Mouse (Mus musculus) neural tube, embryonic 12.5 days (tissue): ENCODE measurements around the gene Slc9a3r2. TPM values are rescaled to one million over a fixed set of nuclear protein-coding genes. Genes with fewer than 3 reads are reported as not detected.

ENCODE experiments used
- ATAC-seq: fragments of 200-750 bp; cut with Nextera tagmentation; 2 replicates; pipeline ENCODE4 v1.8.0; 2017; ENCODE audit warnings: low read depth, mild to moderate bottlenecking, moderate TSS enrichment, moderate library complexity; ENCODE audit not compliant: low FRiP score
- H3K27ac ChIP-seq: fragments of 300-500 bp; sonication (generic); 2 replicates; pipeline ENCODE4 v1.5.1; 2016
- H3K27me3 ChIP-seq: fragments of 300-500 bp; sonication (generic); replicated peaks from 2 replicates; pipeline ENCODE4 v1.6.1; 2016; ENCODE audit warnings: mild to moderate bottlenecking
- H3K36me3 ChIP-seq: fragments of 300-500 bp; sonication (generic); 2 replicates; pipeline ENCODE4 v1.6.1; 2016; ENCODE audit warnings: mild to moderate bottlenecking
- H3K4me1 ChIP-seq: fragments of 300-500 bp; sonication (generic); 2 replicates; pipeline ENCODE4 v1.6.1; 2016
- H3K4me2 ChIP-seq: fragments of 300-500 bp; sonication (generic); replicated peaks from 2 replicates; pipeline ENCODE4 v1.6.1; 2016; ENCODE audit warnings: mild to moderate bottlenecking
- H3K4me3 ChIP-seq: fragments of 300-500 bp; sonication (generic); 2 replicates; pipeline ENCODE4 v1.5.1; 2016
- H3K9ac ChIP-seq: fragments of 300-500 bp; sonication (generic); 2 replicates; pipeline ENCODE4 v1.6.1; 2016; ENCODE audit warnings: mild to moderate bottlenecking
- H3K9me3 ChIP-seq: fragments of 300-500 bp; sonication (generic); 2 replicates; pipeline ENCODE4 v1.6.1; 2016; ENCODE audit warnings: mild to moderate bottlenecking
- WGBS: fragments of 180-500 bp; shearing (Covaris S2); methylation state at CpG from one replicate; pipeline ENCODE4 v1.1.7; 2016; 5-methylcytosine and 5-hydroxymethylcytosine counted together
- polyA plus RNA-seq: library from polyadenylated mRNA; unstranded; fragments of >200 nt; fragmentation: Nextera tagmentation; extraction: Ambion mirVana; gene quantifications from 2 replicates; pipeline ENCODE4 v1.2.1, GENCODE M21; 2016

Slc9a3r2 gene
- polyA plus RNA-seq, 1 experiment from 2014 or later = 36.9 TPM

DNA sequence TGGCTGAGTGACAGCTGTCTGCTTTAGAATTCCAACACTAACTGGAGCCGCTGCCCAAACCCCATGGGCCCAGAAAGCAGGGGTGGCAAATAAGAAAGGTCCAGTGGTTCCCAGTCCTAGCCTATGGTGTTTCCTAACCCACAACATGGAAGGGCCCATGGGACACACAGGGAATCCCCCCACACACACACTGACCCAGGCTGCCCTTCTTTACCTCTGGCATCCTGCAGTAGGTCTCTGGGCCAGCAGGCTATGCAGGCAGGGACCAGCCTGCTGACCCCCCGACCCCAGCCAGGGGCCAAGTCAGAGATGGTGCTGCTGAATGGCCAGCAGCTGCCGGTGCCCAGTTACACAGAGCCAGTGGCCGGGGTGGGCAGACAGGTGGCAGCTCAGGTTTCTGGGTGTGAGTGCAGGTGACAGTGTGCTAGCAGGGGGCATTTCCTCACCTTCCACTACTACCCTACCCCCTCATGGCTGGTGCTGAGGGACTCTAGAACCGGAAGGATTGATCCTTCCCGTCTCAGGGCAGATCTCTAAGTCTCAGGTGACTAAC lies 7.3 kb downstream of the Slc9a3r2 start:
- no peak overlapping the region for H3K27ac ChIP-seq
- 74% methylated on average over 6 of the region's 6 CpGs for WGBS
- H3K4me1 ChIP-seq = peaks cover 12% of the 10 kb centered on the region
- peaks cover 4% of the 10 kb centered on the region; the same call in 1 of the 2 replicates for H3K27me3 ChIP-seq
- H3K4me3 ChIP-seq = no peak overlapping the region
- no peak overlapping the region for H3K9ac ChIP-seq
- H3K36me3 ChIP-seq = no peaks in the 10 kb centered on the region
- ATAC-seq = no peak
- no peak overlapping the region for H3K4me2 ChIP-seq
- no peaks in the 10 kb centered on the region for H3K9me3 ChIP-seq

DNA sequence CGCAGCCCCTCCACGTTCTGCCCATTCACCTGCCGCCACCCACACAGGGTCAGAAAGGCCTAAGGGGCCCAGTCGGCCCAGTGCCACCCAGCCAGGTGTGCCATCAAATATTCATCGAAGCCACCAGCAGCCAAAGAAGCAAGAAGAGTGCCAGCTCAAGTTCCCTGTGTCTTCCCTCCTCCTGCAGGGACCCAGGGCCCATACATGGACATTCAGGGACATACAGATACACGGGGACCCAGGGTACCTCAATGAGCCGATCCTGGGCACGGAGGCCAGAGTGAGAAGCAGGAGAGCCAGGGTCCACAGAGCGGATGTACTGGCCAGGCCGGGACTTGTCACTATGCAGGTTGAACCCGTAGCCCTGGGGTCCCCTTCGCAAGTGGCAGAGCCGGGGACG lies 8.2 kb downstream of the Slc9a3r2 start:
- Histone ChIP-seq H3K4me2 (no peak overlapping the region), H3K9me3 (no peaks in the 10 kb centered on the region), H3K27ac (no peak overlapping the region), H3K4me1 (peaks cover 12% of the 10 kb centered on the region), H3K9ac (no peak overlapping the region), H3K4me3 (no peak overlapping the region), H3K27me3 (no peaks in the 10 kb centered on the region), H3K36me3 (no peaks in the 10 kb centered on the region)
- 90% methylated on average over 14 of the region's 14 CpGs for WGBS
- no peak for ATAC-seq

DNA sequence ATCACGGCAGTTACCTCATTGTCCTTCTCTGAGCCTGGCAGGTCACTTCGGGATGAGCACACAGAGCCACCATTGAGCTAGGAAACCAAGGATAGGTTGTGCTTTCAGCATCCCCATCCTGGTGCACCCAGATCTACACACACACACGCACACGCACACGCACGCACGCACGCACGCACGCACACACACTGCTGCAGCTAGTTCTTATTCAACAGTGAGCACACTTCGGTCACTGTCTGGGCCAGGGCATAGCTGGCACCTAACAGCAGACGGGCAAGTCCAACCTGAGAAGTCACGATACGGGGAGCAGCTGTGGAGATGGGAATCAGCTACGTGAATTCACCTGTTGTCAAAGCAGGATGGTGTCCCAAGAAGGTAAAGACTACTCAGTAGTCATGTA lies 9.5 kb downstream of the Slc9a3r2 start:
- WGBS = 91% methylated on average over 15 of the region's 15 CpGs
- H3K36me3 ChIP-seq = no peaks in the 10 kb centered on the region
- no peak overlapping the region for H3K27ac ChIP-seq
- no peak overlapping the region for H3K4me3 ChIP-seq
- H3K27me3 ChIP-seq = no peaks in the 10 kb centered on the region
- H3K9ac ChIP-seq = no peak overlapping the region
- no peak overlapping the region for H3K4me2 ChIP-seq
- ATAC-seq = no peak
- no peaks in the 10 kb centered on the region for H3K9me3 ChIP-seq
- H3K4me1 ChIP-seq = peaks cover 12% of the 10 kb centered on the region

DNA sequence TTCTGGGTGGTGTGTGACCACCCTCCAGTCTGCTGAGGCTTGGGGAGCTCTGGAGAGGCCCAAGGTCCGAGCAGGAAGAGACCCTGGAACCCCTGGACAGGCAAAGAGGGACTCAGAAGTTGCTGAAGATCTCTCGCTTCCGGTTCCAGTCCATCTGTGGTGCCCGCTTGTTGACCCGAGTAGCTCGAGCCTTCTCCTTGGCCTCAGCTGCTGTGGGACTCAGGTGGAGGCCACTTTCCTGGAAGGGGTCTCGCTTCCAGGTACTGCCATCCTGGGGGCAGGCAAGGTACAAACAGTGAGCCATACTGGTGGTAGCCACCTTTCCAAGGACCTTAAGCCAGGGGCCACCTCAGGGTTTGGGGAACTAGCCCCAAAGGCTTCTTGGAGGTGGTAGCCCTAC lies 10.0 kb downstream of the Slc9a3r2 start:
- no peaks in the 10 kb centered on the region for H3K9me3 ChIP-seq
- H3K9ac ChIP-seq = no peak overlapping the region
- H3K27ac ChIP-seq = no peak overlapping the region
- no peaks in the 10 kb centered on the region for H3K36me3 ChIP-seq
- H3K27me3 ChIP-seq = no peaks in the 10 kb centered on the region
- 83% methylated on average over 7 of the region's 7 CpGs for WGBS
- no peak overlapping the region for H3K4me3 ChIP-seq
- ATAC-seq = no peak
- no peak overlapping the region for H3K4me2 ChIP-seq
- peaks cover 12% of the 10 kb centered on the region for H3K4me1 ChIP-seq

DNA sequence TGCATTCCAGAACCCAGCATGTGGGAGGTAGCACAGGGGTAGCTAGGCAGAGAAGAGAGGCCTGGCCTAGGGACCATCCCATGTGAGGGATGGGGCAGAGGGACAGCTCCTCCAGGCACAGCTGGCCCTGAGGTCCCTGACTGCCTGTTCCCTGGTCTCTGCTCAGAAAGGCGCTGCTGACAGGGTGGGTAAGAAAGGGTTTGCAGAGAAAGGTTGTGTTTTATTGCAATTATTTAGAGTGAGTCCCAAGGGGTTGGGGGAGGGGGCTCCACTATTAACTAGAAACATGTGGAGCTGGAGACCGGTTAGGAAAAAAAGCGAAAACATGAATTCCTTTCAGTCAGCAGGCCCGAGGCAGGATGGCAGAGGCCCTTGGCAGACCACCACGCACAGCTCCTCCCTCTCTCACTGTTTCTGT lies 10.5 kb downstream of the Slc9a3r2 start:
- 0 out of 2 replicates have a peak overlapping the region, but pooled peaks have one; percentile 21 for H3K27ac ChIP-seq
- H3K27me3 ChIP-seq = no peaks in the 10 kb centered on the region
- no peak overlapping the region; the same call in 1 of the 2 replicates for H3K4me3 ChIP-seq
- H3K4me1 ChIP-seq = peaks cover 12% of the 10 kb centered on the region
- no peaks in the 10 kb centered on the region for H3K36me3 ChIP-seq
- 83% methylated on average over 5 of the region's 5 CpGs for WGBS
- H3K4me2 ChIP-seq = peak overlapping the region; percentile 28; the same call in 1 of the 2 replicates
- ATAC-seq = no peak
- H3K9me3 ChIP-seq = no peaks in the 10 kb centered on the region
- H3K9ac ChIP-seq = no peak overlapping the region

DNA sequence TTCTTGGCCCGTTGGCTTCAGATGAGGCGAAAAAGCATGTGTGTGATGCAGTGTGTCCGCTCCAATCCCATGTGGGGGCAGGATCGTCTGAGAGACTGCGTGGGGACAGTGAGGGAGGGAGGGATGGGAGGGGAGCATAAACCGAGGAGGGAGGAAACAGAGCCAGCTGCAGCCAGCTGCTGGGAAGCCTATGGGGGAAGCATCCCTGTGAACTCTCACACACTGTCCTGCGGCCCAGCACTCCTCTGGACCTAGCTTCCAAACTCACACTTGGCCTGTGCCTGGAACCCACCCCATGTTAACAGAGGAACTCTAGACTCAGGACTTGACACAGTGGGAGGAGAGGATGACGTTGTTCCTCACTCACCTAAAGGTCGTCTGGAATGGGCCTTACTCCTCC lies 11.3 kb downstream of the Slc9a3r2 start:
- no peak for ATAC-seq
- H3K4me1 ChIP-seq = peaks cover 7% of the 10 kb centered on the region
- H3K9ac ChIP-seq = no peak overlapping the region
- H3K27me3 ChIP-seq = no peaks in the 10 kb centered on the region
- 0 out of 2 replicates have a peak overlapping the region, but pooled peaks have one; percentile 21 for H3K27ac ChIP-seq
- no peak overlapping the region for H3K4me3 ChIP-seq
- WGBS = 68% methylated on average over 9 of the region's 9 CpGs
- H3K9me3 ChIP-seq = no peaks in the 10 kb centered on the region
- no peaks in the 10 kb centered on the region for H3K36me3 ChIP-seq
- H3K4me2 ChIP-seq = no peak overlapping the region

DNA sequence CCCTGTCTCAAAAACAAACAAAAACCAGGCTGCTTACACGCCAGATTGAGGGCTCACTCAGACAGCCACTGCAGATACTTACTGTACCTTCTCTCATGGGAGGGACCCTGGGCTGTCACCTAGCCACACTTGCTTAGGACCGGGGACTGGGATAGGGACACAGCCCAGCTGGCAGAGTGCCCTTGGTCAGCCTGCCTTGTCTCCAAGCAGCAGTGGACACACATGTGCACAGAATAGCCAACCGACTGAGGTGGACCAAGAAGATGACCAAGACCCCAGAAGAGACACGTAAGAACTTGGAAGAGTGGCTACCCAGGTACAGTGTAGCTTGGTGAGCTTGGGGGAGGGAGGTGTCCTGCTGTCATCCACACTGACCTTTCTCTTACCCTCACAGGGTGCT lies 11.9 kb downstream of the Slc9a3r2 start:
- no peak overlapping the region for H3K9ac ChIP-seq
- no peak overlapping the region for H3K27ac ChIP-seq
- no peak overlapping the region for H3K4me3 ChIP-seq
- H3K36me3 ChIP-seq = no peaks in the 10 kb centered on the region
- no peaks in the 10 kb centered on the region for H3K27me3 ChIP-seq
- no peaks in the 10 kb centered on the region for H3K9me3 ChIP-seq
- ATAC-seq = no peak
- WGBS = 94% methylated on average over 4 of the region's 4 CpGs
- H3K4me2 ChIP-seq = no peak overlapping the region
- H3K4me1 ChIP-seq = peaks cover 5% of the 10 kb centered on the region

DNA sequence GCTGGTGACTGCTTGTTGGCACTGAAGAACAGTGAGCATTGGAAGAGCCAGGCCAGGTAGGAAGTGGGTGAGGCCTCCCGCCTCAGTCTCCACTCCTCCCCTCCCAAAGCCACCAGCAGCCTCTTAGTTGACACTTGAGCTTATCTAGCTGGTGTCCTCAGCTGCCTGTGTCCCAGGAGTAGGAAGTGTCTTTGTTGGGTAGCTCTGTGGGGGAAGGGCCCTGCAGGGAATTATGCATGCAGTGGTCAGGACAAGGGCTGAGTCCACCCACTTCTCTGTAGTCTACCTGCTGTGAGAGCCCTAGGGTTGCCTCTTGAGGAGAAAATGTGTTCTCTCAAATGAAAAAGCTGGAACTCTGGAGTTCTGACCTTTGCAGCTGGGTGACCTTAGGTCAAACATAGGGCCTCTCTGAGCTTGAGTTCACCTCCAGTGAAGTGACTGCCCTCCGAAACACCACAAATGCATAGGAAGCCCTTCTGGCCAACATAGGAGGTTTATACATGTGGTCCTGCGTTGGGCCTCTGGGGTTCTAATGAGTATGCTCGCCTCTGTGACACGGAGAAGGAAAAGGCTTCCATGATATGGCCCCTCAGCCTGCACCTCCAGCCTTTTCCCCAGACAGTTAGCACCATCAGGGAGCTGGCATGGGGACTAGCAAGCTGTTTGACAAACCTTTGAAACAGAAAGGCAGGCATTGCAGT lies 13.2 kb downstream of the Slc9a3r2 start:
- WGBS = 67% methylated on average over 5 of the region's 5 CpGs
- no peak for ATAC-seq
- Histone ChIP-seq H3K27ac (no peak overlapping the region), H3K9me3 (no peaks in the 10 kb centered on the region), H3K4me2 (no peak overlapping the region), H3K9ac (no peak overlapping the region), H3K36me3 (no peaks in the 10 kb centered on the region), H3K27me3 (no peaks in the 10 kb centered on the region), H3K4me1 (peaks cover 12% of the 10 kb centered on the region), H3K4me3 (no peak overlapping the region)

DNA sequence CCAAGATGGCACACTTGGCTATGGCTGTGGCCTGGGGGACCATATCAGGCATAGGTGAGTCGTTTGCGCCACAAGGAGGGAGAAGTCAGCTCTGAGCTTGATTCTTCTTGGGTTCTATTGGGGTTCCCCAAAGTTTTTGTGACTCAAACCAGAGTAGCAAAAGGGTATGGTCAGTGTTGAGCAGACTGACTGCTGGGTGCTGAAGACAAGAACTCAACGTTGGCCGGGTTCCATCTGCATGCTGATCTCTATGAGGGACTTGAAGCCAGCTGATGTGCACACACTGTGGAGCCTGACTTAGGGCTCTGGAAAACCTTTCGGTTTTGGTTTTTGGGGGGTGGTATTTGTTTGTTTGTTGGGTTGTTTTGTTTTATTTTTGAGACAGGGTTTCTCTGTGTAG lies 14.4 kb downstream of the Slc9a3r2 start:
- 94% methylated on average over 5 of the region's 5 CpGs for WGBS
- Histone ChIP-seq H3K27me3 (no peaks in the 10 kb centered on the region), H3K36me3 (0 out of 2 replicates have a peak, but pooled peaks cover under 1% of the 10 kb centered on the region), H3K27ac (no peak overlapping the region), H3K4me1 (peaks cover 18% of the 10 kb centered on the region), H3K4me2 (no peak overlapping the region), H3K9ac (no peak overlapping the region), H3K9me3 (no peaks in the 10 kb centered on the region), H3K4me3 (no peak overlapping the region)
- no peak for ATAC-seq

DNA sequence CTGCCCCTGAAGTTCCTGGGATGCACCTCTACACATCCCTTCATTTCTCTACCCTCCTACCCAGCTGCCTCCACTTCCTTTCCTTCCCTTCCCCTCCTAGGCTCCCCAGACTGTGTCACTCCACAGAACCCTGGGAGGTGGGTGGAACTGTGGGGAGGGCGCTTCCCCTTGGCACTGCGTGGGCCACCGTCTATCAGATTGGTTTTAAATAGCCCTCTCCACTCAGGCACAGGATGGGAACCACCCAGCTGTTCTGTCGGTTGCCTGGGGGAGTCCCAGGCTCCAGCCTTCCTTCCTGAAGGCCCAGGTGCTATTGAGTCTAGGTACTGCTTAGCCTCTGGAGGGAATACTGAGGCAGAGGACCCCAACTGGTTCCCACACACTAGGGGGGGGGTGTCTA lies 15.1 kb downstream of the Slc9a3r2 start:
- WGBS = 86% methylated on average over 4 of the region's 4 CpGs
- Histone ChIP-seq H3K9me3 (no peaks in the 10 kb centered on the region), H3K36me3 (peaks cover 8% of the 10 kb centered on the region), H3K4me1 (peaks cover 18% of the 10 kb centered on the region), H3K4me3 (no peak overlapping the region), H3K9ac (no peak overlapping the region), H3K4me2 (no peak overlapping the region), H3K27ac (no peak overlapping the region), H3K27me3 (no peaks in the 10 kb centered on the region)
- no peak for ATAC-seq

DNA sequence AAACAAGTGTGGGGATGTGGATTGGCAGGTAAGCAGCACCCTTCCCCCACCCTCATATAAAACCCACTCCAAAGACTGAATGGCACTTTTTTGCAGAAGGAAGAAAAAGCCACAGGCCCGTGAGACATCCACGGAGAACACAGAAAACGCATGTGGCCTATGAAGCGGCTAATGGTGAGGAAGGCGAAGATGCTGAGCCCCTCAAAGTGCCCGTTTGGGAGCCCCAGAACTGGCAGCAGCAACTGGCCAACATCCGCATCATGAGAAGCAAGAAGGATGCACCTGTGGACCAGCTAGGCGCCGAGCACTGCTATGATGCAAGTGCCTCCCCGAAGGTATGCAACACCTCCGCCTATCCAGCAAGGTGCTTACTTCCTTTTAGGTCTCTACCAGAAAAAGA lies 16.3 kb downstream of the Slc9a3r2 start:
- no peak for ATAC-seq
- no peak overlapping the region for H3K27ac ChIP-seq
- 96% methylated on average over 11 of the region's 11 CpGs for WGBS
- H3K4me2 ChIP-seq = no peak overlapping the region
- H3K27me3 ChIP-seq = no peaks in the 10 kb centered on the region
- peaks cover 15% of the 10 kb centered on the region for H3K4me1 ChIP-seq
- no peak overlapping the region for H3K4me3 ChIP-seq
- H3K9me3 ChIP-seq = no peaks in the 10 kb centered on the region
- H3K36me3 ChIP-seq = peaks cover 20% of the 10 kb centered on the region
- no peak overlapping the region for H3K9ac ChIP-seq

DNA sequence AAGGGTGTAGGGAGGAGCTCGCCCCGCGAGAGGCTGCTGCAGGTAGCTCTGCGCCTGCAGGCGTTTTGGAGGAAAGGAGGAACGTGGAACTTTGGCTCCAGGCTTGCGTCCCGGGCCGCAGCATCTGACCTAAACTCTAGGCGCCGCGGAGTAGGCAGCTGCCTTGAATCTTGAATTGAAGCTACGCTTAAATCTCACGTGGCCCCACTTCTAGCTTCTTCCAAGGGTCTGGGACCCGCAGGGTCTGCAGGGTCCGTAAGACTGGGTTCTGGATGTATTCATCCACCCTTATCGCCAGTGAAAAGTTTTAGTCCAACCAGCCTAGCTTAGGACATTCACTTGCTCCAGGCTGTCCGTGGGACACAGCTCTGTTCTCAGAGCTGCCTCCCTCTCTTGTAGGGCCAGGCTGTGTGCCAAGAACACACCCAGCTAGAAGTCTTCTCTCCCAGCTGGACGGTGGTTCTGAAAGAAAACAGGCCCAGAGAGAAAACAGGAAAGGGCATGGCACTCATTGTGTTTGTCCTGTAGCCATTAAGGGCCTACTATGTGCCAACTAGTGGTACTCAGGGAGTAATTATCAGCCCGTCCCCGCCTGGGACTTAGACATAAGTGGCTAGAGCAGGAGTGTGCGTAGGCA lies 17.2 kb downstream of the Slc9a3r2 start:
- WGBS = 13% methylated on average over 22 of the region's 22 CpGs
- peak overlapping the region; percentile 81 for H3K4me2 ChIP-seq
- peak overlapping the region; percentile 72 for H3K4me3 ChIP-seq
- H3K27me3 ChIP-seq = no peaks in the 10 kb centered on the region
- peaks cover 20% of the 10 kb centered on the region for H3K36me3 ChIP-seq
- H3K4me1 ChIP-seq = peaks cover 15% of the 10 kb centered on the region
- H3K27ac ChIP-seq = no peak overlapping the region
- peak overlapping the region; percentile 72 for H3K9ac ChIP-seq
- no peaks in the 10 kb centered on the region for H3K9me3 ChIP-seq
- peak; percentile 46 for ATAC-seq
